Mouse (Mus musculus) lung, postnatal 0 days (tissue): ENCODE measurements at regions not wholly inside any gene's neighbourhood (a gene's known extent, or its start where the extent isn't known, plus 50 kb on each side); places are given as distances from the start of the nearest gene placed in this dataset.

Experiments used
- ATAC-seq: fragments of 200-750 bp; cut with Nextera tagmentation; 2 replicates; pipeline ENCODE4 v1.8.0; 2017; ENCODE audit warnings: moderate library complexity
- DNase-seq: peaks from one replicate; pipeline ENCODE4 v3.0.0-alpha.2; 2016; ENCODE audit warnings: low spot score
- H3K27ac ChIP-seq: fragments of 300-500 bp; sonication (generic); 2 replicates; pipeline ENCODE4 v1.5.1; 2014; ENCODE audit warnings: antibody characterized with exemption, mild to moderate bottlenecking, low read length, mixed read lengths
- H3K27me3 ChIP-seq: fragments of 300-500 bp; sonication (generic); replicated peaks from 2 replicates; pipeline ENCODE4 v1.6.1; 2014; ENCODE audit warnings: low read length, mixed read lengths; ENCODE audit not compliant: insufficient read depth
- H3K36me3 ChIP-seq: fragments of 300-500 bp; sonication (generic); 2 replicates; pipeline ENCODE4 v1.6.1; 2014; ENCODE audit warnings: low read length, mixed read lengths; ENCODE audit not compliant: insufficient read depth
- H3K4me1 ChIP-seq: fragments of 300-500 bp; sonication (generic); 2 replicates; pipeline ENCODE4 v1.6.1; 2014; ENCODE audit warnings: antibody characterized with exemption, low read depth, low read length, mixed read lengths; ENCODE audit not compliant: insufficient read depth
- H3K4me2 ChIP-seq: fragments of 300-500 bp; sonication (generic); replicated peaks from 2 replicates; pipeline ENCODE4 v1.6.1; 2014; ENCODE audit warnings: low read depth, mild to moderate bottlenecking, low read length, moderate library complexity, mixed read lengths
- H3K4me3 ChIP-seq: fragments of 300-500 bp; sonication (generic); 2 replicates; pipeline ENCODE4 v1.5.1; 2014; ENCODE audit warnings: low read depth, low read length
- H3K9ac ChIP-seq: fragments of 300-500 bp; sonication (generic); replicated peaks from 2 replicates; pipeline ENCODE4 v1.6.1; 2014; ENCODE audit warnings: low read depth, mild to moderate bottlenecking
- H3K9me3 ChIP-seq: fragments of 300-500 bp; sonication (generic); 2 replicates; pipeline ENCODE4 v1.6.1; 2016; ENCODE audit warnings: low read length, mixed read lengths
- CTCF ChIP-seq: IDR thresholded peaks from 2 replicates; pipeline ENCODE4 v1.5.1; 2016; ENCODE audit warnings: antibody characterized with exemption, mild to moderate bottlenecking
- EP300 ChIP-seq: IDR thresholded peaks from 2 replicates; pipeline ENCODE4 v1.6.1; 2016; ENCODE audit warnings: antibody characterized with exemption, mild to moderate bottlenecking, control low read depth
- WGBS: fragments of 180-500 bp; shearing (Covaris S2); extraction: QIAGEN DNeasy Blood & Tissue Kit; methylation state at CpG from one replicate; pipeline ENCODE4 v1.1.7; 2014; 5-methylcytosine and 5-hydroxymethylcytosine counted together

DNA sequence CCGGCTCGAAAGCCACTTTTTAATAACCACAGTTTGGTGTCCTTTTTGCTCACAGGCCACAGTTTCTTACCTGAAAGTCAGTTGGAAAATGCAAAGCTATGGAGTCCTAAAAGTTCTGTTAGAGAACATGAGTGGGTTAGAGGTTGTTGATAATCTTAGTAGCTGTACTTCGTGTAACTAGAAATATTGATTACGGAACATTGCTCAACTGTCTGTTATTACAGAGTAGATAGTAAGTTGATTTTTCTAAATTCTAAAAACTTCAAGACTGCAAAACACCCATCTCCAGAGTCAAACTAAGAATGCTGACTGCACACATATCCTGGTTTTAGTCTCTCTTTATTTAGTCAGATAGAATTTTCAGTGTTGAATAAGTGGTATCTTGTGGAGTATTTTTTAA lies 111.0 kb downstream of the Slc38a4 start:
- H3K4me2 ChIP-seq, result no peak overlapping the region
- no peaks in the 10 kb centered on the region for H3K36me3 ChIP-seq
- no peak overlapping the region for H3K4me3 ChIP-seq
- no peak overlapping the region for H3K27ac ChIP-seq
- WGBS, result 98% methylated on average over 4 of the region's 4 CpGs
- H3K9me3 ChIP-seq, result no peaks in the 10 kb centered on the region
- ATAC-seq (no peak), DNase-seq (no peak)
- TF ChIP-seq CTCF (no peak), EP300 (no peak)
- no peaks in the 10 kb centered on the region for H3K27me3 ChIP-seq
- H3K4me1 ChIP-seq, result no peaks in the 10 kb centered on the region
- H3K9ac ChIP-seq, result no peak overlapping the region

DNA sequence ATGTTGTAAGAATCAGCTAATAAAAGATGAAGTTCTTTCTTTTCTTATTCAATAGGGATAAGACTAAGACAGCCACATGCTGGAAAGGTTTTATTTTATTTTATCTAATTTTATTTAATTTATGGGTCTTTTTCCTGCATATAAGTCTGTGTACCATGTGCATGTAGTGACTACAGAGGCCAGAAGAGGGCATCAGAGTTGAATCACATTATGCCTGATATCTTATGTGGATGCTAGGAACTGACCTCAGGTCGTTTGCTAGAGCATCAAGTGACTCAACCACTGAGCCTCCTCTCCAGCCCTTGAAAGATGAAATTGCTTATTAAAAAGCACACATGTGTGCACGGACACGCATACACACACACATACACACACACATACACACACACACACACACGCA lies 113.1 kb downstream of the Slc38a4 start:
- no peaks in the 10 kb centered on the region for H3K4me1 ChIP-seq

DNA sequence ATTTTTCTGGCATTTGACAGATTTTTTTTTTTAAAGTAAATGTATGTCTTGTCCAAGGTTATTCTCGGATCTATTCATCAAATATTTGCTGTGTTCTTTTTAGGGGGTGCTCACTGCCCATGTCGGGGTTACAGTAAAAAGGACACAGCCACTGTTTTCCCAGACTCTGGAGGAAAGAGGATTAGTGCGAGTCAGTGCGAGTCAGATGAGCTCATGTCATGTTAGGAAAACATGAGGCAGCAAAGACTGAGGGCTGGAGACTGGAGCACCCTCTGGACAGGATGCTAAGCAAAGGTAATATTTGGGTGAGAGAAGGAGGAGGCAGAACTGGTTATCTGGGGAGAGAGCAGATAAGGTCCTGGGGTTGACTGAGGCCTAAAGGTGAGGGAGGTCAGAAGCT lies 117.3 kb downstream of the Slc38a4 start:
- Histone ChIP-seq H3K27me3 (no peaks in the 10 kb centered on the region), H3K4me3 (no peak overlapping the region), H3K27ac (no peak overlapping the region), H3K36me3 (no peaks in the 10 kb centered on the region), H3K9me3 (no peaks in the 10 kb centered on the region), H3K4me2 (no peak overlapping the region), H3K4me1 (no peaks in the 10 kb centered on the region), H3K9ac (no peak overlapping the region)
- TF ChIP-seq EP300, result no peak
- TF ChIP-seq CTCF, result no peak
- no peak for DNase-seq
- ATAC-seq, result no peak
- 66% methylated on average over 4 of the region's 4 CpGs for WGBS

More for the DNA sequence above, 113.1 kb downstream of the Slc38a4 start:
- H3K36me3 ChIP-seq, result no peaks in the 10 kb centered on the region
- no peak overlapping the region for H3K4me2 ChIP-seq
- no peaks in the 10 kb centered on the region for H3K27me3 ChIP-seq
- H3K4me3 ChIP-seq, result no peak overlapping the region
- no peaks in the 10 kb centered on the region for H3K9me3 ChIP-seq
- WGBS, result 91% methylated on average over 4 of the region's 4 CpGs
- DNase-seq (no peak), ATAC-seq (no peak)
- no peak overlapping the region for H3K9ac ChIP-seq
- H3K27ac ChIP-seq, result no peak overlapping the region
- TF ChIP-seq EP300, result no peak
- TF ChIP-seq CTCF, result peak; percentile 38

- no peak for ATAC-seq
- TF ChIP-seq CTCF (no peak), EP300 (no peak)
- no peak overlapping the region for H3K27ac ChIP-seq
Observed at GRCm38 (mm10) chr15:96937623-96938022, 118.1 kb downstream of the Slc38a4 start.

DNA sequence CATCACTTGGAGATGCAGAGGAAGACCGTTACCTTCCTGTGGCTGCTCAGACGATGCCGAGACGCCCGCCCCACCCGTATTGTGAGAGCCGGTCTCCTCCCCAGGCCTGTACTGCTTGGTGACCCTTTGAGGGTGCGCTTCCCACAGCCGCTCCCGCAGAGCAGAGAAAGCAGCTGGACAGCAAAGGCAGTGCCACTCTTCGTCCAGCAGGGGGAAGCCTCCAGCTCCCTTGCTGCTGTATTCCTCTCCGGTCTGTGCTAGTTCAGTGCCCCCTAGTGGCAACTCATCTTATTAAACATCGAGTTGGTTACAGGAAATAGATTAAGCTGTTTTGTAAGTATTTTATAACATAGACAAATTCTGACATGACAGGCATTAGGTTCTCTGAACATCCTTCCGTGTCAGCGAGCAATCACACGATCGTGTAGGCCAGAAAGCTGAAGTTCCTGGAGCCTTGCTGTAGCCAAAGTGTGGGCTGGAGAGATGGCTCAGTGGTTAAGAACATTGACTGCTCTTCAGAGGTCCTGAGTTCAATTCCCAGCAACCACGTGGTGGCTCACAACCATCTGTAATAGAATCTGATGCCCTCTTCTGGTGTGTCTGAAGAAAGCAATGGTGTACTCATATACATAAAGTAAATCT lies 118.9 kb downstream of the Slc38a4 start:
- H3K27ac ChIP-seq, result no peak overlapping the region
- peak; percentile 97 for DNase-seq
- H3K9ac ChIP-seq, result no peak overlapping the region
- TF ChIP-seq EP300 (no peak), CTCF (peak; percentile 100)
- 5% methylated on average over 18 of the region's 18 CpGs for WGBS
- no peaks in the 10 kb centered on the region for H3K27me3 ChIP-seq
- H3K4me3 ChIP-seq, result no peak overlapping the region
- H3K4me1 ChIP-seq, result no peaks in the 10 kb centered on the region
- peak; percentile 96 for ATAC-seq
- H3K36me3 ChIP-seq, result no peaks in the 10 kb centered on the region
- no peaks in the 10 kb centered on the region for H3K9me3 ChIP-seq
- peak overlapping the region; percentile 41 for H3K4me2 ChIP-seq

More at GRCm38 (mm10) chr15:96937623-96938022, 118.1 kb downstream of the Slc38a4 start:
- H3K4me2 ChIP-seq, result no peak overlapping the region
- WGBS, result 26% methylated on average over 6 of the region's 6 CpGs
- H3K9ac ChIP-seq, result no peak overlapping the region
- no peaks in the 10 kb centered on the region for H3K36me3 ChIP-seq
- H3K4me3 ChIP-seq, result no peak overlapping the region
- H3K27me3 ChIP-seq, result no peaks in the 10 kb centered on the region
- H3K4me1 ChIP-seq, result no peaks in the 10 kb centered on the region
- no peak for DNase-seq
- H3K9me3 ChIP-seq, result no peaks in the 10 kb centered on the region

DNA sequence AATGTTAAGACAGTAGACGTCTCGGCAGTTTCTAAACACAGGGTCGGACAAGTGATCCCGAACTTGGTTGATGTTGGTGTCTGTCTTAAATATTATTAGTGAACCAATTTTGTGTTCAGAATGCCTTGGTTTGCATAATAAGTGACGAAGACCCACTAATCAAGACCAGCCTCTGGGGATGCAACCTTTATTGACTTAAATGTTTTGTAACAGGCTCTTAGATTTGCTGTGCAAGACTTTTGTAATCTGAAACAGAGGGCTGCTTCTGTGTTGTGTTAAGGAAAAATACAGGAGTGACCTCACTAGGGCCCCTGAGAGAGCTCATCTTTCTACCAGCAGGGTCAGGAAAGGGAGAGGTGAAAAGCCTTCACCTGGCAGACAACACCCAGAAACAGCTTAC lies 119.5 kb downstream of the Slc38a4 start:
- 66% methylated on average over 5 of the region's 5 CpGs for WGBS
- TF ChIP-seq CTCF (no peak), EP300 (no peak)
- Histone ChIP-seq H3K27me3 (no peaks in the 10 kb centered on the region), H3K9ac (no peak overlapping the region), H3K4me2 (peak overlapping the region; percentile 41), H3K27ac (no peak overlapping the region), H3K9me3 (no peaks in the 10 kb centered on the region), H3K4me3 (no peak overlapping the region), H3K36me3 (no peaks in the 10 kb centered on the region), H3K4me1 (no peaks in the 10 kb centered on the region)
- no peak for DNase-seq
- peak; percentile 11; the same call in 1 of the 2 replicates for ATAC-seq

GRCm38 (mm10) chr15:96933451-96933850 lies 122.3 kb downstream of the Slc38a4 start:
- TF ChIP-seq EP300 (no peak), CTCF (no peak)
- no peak for DNase-seq
- H3K4me3 ChIP-seq, result no peak overlapping the region
- WGBS, result 40% methylated on average over 3 of the region's 3 CpGs
- no peaks in the 10 kb centered on the region for H3K4me1 ChIP-seq
- no peak overlapping the region for H3K4me2 ChIP-seq
- H3K9me3 ChIP-seq, result no peaks in the 10 kb centered on the region
- no peaks in the 10 kb centered on the region for H3K36me3 ChIP-seq
- H3K27ac ChIP-seq, result no peak overlapping the region
- H3K27me3 ChIP-seq, result no peaks in the 10 kb centered on the region
- no peak for ATAC-seq
- H3K9ac ChIP-seq, result no peak overlapping the region
